Mouse (Mus musculus) left cerebral cortex, postnatal 4 days (tissue): ENCODE results near the gene Mcm8. TPM values are rescaled to one million over a fixed set of nuclear protein-coding genes. Genes with fewer than 3 reads are reported as not detected.
A peak's percentile ranks its signal among the peaks of the same experiment; 100 is the strongest.

Experiments used
- DNase-seq: peaks from one replicate; pipeline ENCODE4 v3.0.0-alpha.2; 2022
- intact Hi-C: fragments of 180-260 bp; cut with DNase I; formaldehyde crosslinking; loops from one replicate; pipeline ENCODE4 v1.15.1; 2025
- total RNA-seq, 2 experiments: library from RNA; stranded (reverse); gene quantifications; 2 replicates each; pipeline ENCODE4 v1.2.3; 2021

Mcm8 gene
- total RNA-seq, 2 experiments from 2014 or later, result 3.4 to 5.6 TPM

GRCm38 (mm10) chr2:132870286-132870685 is 54.3 kb downstream of the Mcm8 start:
- intact Hi-C loops, result no loop called here
- no peak for DNase-seq

DNA sequence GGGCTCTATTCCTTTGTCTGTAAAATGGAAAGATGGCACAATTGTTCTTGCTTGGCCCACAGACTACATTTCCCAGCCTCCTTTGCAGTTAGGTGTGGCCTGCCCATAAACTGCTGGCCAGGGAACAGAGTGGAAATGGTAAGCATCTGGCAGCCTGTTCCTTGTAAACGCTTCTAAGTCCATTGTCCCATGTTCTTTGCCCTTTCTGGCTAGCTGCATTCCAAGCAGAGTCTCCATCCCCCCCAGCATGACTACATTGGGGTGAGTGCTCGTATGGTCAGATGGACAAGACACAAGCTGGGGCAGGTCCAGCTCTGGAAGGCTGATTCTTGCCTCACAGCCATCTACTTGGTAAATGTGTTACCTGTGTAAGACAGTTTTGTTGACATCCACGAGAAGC is 55.7 kb downstream of the Mcm8 start:
- DNase-seq, result no peak
- intact Hi-C loops, result no loop called here

DNA sequence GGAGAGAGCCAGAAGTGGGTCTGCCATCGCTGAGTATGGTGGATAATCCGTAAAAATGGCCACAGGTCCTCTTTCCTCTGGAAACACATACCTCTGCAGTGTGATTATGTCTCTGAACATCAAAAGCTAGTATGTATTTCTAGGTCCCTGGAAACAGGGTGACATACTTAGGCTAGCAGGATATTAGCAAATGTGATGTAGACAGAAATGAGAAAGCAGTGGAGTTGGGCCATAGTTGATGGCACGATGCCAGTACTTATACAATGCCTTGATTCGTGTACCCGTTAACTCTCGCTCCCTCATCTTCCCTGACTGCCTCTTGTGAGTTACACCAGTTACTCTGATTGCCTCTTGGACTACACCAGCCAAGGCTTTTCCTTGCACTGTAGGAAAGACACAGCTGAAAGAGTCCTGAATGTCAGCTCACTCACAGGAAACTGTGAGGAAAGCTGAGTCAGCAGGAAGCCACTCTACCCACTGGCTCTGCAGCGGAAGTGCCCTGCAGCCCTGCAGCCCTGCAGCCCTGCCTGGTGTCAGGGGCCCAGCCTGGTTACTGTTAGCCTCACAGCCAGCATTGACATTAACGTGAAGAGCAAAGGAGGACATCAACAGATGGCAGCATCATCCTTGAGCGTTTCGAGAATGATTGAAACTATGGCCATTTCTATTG is 57.9 kb downstream of the Mcm8 start:
- intact Hi-C loops, result no loop called here
- no peak for DNase-seq

DNA sequence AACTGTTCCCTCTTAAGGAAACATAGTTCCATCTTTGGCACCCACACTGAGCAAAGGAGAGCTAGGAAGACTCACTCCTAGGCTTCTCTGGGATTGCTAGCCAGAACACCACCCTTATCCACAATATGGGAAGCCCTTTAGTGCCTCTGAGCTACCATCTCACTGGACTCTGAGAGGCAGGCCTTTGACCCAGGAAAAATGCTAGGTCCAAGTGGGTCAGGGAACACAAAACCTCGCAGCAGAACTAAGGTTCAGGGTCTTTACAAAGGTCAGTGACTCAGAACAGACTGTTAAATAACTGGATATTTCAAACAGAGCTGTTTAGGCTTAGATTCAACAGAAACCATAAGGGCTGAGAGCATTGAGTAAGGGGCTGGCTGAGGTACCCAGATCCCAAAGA is 61.0 kb downstream of the Mcm8 start:
- DNase-seq, result no peak
- intact Hi-C loops, result no loop called here

- peak; percentile 66 for DNase-seq
- intact Hi-C loops, result no loop called here
Measured at GRCm38 (mm10) chr2:132879261-132880044, 63.5 kb downstream of the Mcm8 start.

DNA sequence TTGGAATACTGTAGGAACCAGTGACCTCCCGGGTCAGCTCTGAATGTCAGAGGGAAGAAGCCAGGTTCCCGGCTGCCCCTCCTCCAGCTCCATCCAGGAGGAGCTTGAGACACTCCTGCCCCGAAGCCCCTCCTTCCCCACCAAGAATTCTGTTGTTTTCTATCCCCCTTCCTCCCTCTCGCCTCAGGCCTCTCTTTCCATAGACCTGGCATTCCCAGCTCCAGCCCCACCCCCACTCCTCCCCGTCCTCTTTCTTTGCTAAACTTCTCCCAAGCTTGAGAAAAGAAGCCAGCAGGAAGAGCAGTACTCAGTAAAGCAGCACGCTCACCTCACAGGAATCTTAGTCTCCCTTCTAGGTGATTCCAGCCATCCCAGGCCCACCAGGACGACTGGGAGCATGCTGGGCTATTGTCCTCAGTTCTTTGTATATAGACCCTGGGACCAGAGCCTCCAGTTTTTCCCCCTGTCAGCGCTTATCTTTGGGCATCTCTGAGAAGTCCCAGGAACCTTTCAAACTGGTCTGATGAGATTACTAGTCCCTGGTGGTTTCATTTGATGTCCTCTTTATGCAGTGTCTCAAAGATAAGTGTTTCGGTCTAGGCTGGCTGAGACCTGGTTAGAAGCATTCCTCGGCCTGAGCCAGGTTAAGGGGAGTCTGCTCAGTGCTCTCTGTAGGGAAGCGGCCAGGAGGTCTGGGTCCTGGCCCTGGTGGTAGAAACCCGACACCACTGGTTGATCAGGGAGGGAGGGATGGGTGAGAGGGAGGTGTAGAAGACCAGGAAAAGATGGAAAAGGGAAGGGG is 65.1 kb downstream of the Mcm8 start, which contains the start of gene Lrrn4:
TSS of gene Lrrn4 (minus strand) at position 48 of the 802 bp plus-strand sequence.
- intact Hi-C loops, result no loop called here
- DNase-seq, result no peak

- intact Hi-C loops, result no loop called here
- DNase-seq, result no peak
Measured at GRCm38 (mm10) chr2:132884303-132884967, 68.5 kb downstream of the Mcm8 start.

DNA sequence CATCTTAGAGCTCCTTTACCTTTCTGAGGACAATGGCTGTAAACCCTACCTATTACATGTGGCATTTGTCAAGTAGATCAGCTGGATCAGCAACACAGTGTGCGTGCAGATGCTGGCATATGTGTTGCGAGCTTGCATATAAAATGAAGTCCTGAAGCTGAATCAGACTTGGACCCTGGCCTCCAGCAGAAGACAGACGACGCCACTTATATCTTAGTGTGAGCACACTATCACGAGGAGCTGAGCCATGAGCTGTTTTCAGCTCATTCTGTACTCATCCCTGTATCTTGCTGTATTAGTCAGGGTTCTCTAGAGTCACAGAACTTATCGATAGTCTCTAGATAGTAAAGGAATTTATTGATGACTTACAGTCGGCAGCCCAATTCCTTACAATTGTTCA is 69.4 kb downstream of the Mcm8 start:
- intact Hi-C loops, result no loop called here
- no peak for DNase-seq

Other genes with a start within 250 kb of the Mcm8 start
- gene Gpcpd1, start 228.4 kb upstream of the Mcm8 start, total RNA-seq, result 10 to 100 TPM; 75.4 to 80.9 TPM
- gene Shld1, start 129.2 kb upstream of the Mcm8 start, total RNA-seq, result 1 to 10 TPM; 8.1 to 9.8 TPM
- 10 to 100 TPM; 91.1 to 91.7 TPM for gene Chgb, start 34.9 kb upstream of the Mcm8 start, total RNA-seq
- 10 to 100 TPM; 23.9 to 26.3 TPM for gene Trmt6, start 86 bp upstream of the Mcm8 start, total RNA-seq
- gene Crls1, start 30.5 kb downstream of the Mcm8 start, total RNA-seq, result 10 to 100 TPM; 24.6 to 28.4 TPM
- gene Lrrn4, start 64.8 kb downstream of the Mcm8 start, total RNA-seq, result under 1 TPM; 0.22 to 0.36 TPM
- not detected for gene Fermt1, start 129.8 kb downstream of the Mcm8 start, total RNA-seq